Mouse (Mus musculus): ENCODE measurements around the gene Helz.

GRCm38 (mm10) chr11:107730940-107731339 lies 183.2 kb downstream of the Helz start:
- no peak for TF ChIP-seq POLR2A (IDR thresholded peaks at IDR 0.05; ENCODE audit: borderline replicate concordance, extremely low read depth, insufficient read depth, insufficient read length, poor library complexity, severe bottlenecking)
- no peak for TF ChIP-seq CTCF (IDR thresholded peaks at IDR 0.05; ENCODE audit: borderline replicate concordance, extremely low read depth, insufficient read depth, insufficient read length)

Data from brain, embryonic 14.5 days (tissue).